Mouse (Mus musculus) G1E (cell line): ENCODE data around the gene Wfikkn2.

Experiments used
- CTCF ChIP-seq: IDR thresholded peaks from 2 replicates; pipeline ENCODE4 v1.5.1; 2012; ENCODE audit warnings: low read depth, low read length, inconsistent platforms, mixed read lengths
- GATA1 ChIP-seq: IDR thresholded peaks from 2 replicates; pipeline ENCODE4 v1.6.1; 2012; ENCODE audit warnings: borderline replicate concordance, low read length, inconsistent platforms, mixed read lengths
- GATA2 ChIP-seq: IDR thresholded peaks from 2 replicates; pipeline ENCODE4 v1.6.1; 2012; ENCODE audit warnings: low read depth, low read length, inconsistent platforms, borderline replicate concordance
- POLR2AphosphoS5 ChIP-seq: IDR thresholded peaks from 2 replicates; pipeline ENCODE4 v1.6.1; 2012; ENCODE audit warnings: low read depth, low read length, inconsistent platforms; ENCODE audit not compliant: insufficient replicate concordance
- TAL1 ChIP-seq: conservative IDR thresholded peaks from 2 replicates; pipeline ENCODE4 v1.6.1; 2012; ENCODE audit warnings: low read depth, low read length, inconsistent platforms, mixed read lengths

DNA sequence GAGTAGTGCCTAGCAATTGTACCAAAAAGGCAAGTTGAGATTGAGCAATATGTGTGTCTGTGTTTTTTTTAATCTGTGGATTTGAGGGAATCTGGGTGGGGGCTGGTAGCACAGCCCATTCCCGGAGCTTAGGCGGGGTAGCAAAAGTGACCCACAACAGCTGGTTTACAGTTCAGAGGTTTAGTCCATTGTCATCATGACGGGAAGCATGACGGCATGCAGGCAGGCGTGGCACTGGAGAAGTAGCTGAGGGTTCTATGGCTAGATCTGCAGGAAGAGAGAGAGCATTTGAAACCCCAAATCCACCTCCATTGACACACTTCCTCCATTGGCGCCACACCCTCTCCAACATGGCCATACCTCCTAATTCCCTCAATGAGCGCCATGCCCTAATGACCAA is 24.1 kb upstream of the Wfikkn2 start:
- TF ChIP-seq GATA1 (no peak), CTCF (no peak), TAL1 (no peak), GATA2 (no peak), POLR2AphosphoS5 (no peak)
